Mouse (Mus musculus): ENCODE results near the gene Upk3bl.
"Not testable (repeated sequence)": the region's sequence is repeated elsewhere in the genome, so short reads cannot be mapped to it uniquely, and the experiment has no call there.

The Upk3bl gene

GRCm38 (mm10) chr5:136045987-136046386, 8.3 kb upstream of the Upk3bl start:
- DNase-seq (ENCODE audit: low spot score in 2 of 2) = peak; percentile 59 to 89

GRCm38 (mm10) chr5:136048541-136048940, 5.8 kb upstream of the Upk3bl start:
- DNase-seq (ENCODE audit: low spot score in 2 of 2) = not testable (repeated sequence)

GRCm38 (mm10) chr5:136049926-136050325, 4.4 kb upstream of the Upk3bl start:
- DNase-seq (ENCODE audit: low spot score in 2 of 2) = no peak

- DNase-seq (ENCODE audit: low spot score in 2 of 2) = no peak
Observed at GRCm38 (mm10) chr5:136051231-136052085, 2.8 kb upstream of the Upk3bl start.

- no peak for DNase-seq (ENCODE audit: low spot score in 2 of 2)
Observed at GRCm38 (mm10) chr5:136052861-136053655, 1.2 kb upstream of the Upk3bl start.

- DNase-seq (ENCODE audit: low spot score in 2 of 2) = no peak
Observed at GRCm38 (mm10) chr5:136056062-136056461, 1.8 kb downstream of the Upk3bl start.

- no peak for DNase-seq (ENCODE audit: low spot score in 2 of 2)
Observed at GRCm38 (mm10) chr5:136057085-136057484, 2.8 kb downstream of the Upk3bl start.

- DNase-seq (ENCODE audit: low spot score in 2 of 2) = peak; percentile 61 to 84
Observed at GRCm38 (mm10) chr5:136061567-136061966, 7.3 kb downstream of the Upk3bl start.

- DNase-seq (ENCODE audit: low spot score in 2 of 2) = no peak
Observed at GRCm38 (mm10) chr5:136063920-136064319, 9.6 kb downstream of the Upk3bl start.

- not testable (repeated sequence) for DNase-seq (ENCODE audit: low spot score in 2 of 2)
Observed at GRCm38 (mm10) chr5:136066404-136067148, 12.3 kb downstream of the Upk3bl start.

- DNase-seq (ENCODE audit: low spot score in 2 of 2) = no peak
Observed at GRCm38 (mm10) chr5:136069411-136069810, 15.1 kb downstream of the Upk3bl start.

- DNase-seq (ENCODE audit: low spot score in 2 of 2) = no peak
Observed at GRCm38 (mm10) chr5:136073051-136073450, 18.8 kb downstream of the Upk3bl start.

- no peak for DNase-seq (ENCODE audit: low spot score in 2 of 2)
Observed at GRCm38 (mm10) chr5:136073526-136073925, 19.2 kb downstream of the Upk3bl start.

GRCm38 (mm10) chr5:136075076-136075475, 20.8 kb downstream of the Upk3bl start:
- no peak for DNase-seq (ENCODE audit: low spot score in 2 of 2)

GRCm38 (mm10) chr5:136076284-136076683, 22.0 kb downstream of the Upk3bl start:
- no peak for DNase-seq (ENCODE audit: low spot score in 2 of 2)

- DNase-seq (ENCODE audit: low spot score in 2 of 2) = no peak
Observed at GRCm38 (mm10) chr5:136077001-136077550, 22.8 kb downstream of the Upk3bl start.

GRCm38 (mm10) chr5:136078136-136078535, 23.8 kb downstream of the Upk3bl start:
- DNase-seq (ENCODE audit: low spot score in 2 of 2) = no peak

GRCm38 (mm10) chr5:136082345-136082744, 28.1 kb downstream of the Upk3bl start:
- no peak for DNase-seq (ENCODE audit: low spot score in 2 of 2)

GRCm38 (mm10) chr5:136083669-136084107, 29.4 kb downstream of the Upk3bl start, which contains the start of gene Rasa4:
Gene Rasa4, plus strand, starts transcription at chr5:136083916.
- DNase-seq (ENCODE audit: low spot score in 2 of 2) = peak; percentile 93 to 95

- DNase-seq (ENCODE audit: low spot score in 2 of 2) = peak in 1 of 2 experiments; percentile 31
Observed at GRCm38 (mm10) chr5:136084144-136084881, 30.0 kb downstream of the Upk3bl start.

Data from thymus, postnatal 10 days (tissue).